Mouse (Mus musculus): Measurements from ENCODE around the gene Tmem121.

The Tmem121 gene

DNA sequence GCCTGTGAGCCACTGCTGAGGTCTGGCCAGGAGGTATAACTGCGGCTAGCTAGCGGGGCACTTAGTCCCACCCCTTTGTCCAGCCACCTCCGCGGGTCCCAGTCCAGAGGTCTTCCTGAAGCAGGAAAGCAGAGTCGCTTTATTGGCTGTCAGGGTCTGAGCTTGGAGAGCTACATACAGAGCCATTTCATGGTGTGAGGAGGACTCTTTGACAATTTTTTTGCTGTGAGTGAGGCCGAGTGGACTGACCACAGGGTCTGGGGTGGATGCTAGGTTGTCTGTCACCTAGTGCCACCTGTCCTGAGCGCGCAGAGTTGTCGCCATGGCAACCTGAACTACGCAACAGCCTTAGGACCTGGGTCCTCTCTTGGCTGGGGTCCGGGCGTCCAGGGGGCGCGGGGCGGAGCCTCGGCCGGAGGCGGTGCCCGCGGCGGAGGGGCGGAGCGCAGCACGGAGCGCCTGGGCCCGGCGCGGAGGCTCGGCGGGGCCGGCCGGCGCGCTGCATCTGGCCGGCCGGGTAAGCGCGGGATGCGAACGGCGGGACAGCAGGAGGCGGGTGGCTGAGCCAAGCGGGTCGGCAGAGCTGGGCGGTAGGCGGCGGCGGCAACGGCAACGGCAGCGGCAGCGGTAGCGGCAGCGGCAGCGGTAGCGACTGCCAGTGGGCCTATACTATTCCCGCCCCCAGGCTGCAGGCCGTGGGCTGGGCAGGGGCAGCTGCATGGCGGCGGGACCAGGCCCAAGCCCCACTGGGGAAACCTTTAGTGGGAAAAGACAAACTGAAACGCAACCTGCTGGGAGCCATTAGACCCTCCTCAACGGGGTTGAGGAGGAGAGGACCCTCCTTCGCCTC lies at the start of gene Tmem121:
TSS of gene Tmem121 (plus strand) at position 489 of the 850 bp plus-strand sequence.
- DNase-seq: peak; percentile 59

DNA sequence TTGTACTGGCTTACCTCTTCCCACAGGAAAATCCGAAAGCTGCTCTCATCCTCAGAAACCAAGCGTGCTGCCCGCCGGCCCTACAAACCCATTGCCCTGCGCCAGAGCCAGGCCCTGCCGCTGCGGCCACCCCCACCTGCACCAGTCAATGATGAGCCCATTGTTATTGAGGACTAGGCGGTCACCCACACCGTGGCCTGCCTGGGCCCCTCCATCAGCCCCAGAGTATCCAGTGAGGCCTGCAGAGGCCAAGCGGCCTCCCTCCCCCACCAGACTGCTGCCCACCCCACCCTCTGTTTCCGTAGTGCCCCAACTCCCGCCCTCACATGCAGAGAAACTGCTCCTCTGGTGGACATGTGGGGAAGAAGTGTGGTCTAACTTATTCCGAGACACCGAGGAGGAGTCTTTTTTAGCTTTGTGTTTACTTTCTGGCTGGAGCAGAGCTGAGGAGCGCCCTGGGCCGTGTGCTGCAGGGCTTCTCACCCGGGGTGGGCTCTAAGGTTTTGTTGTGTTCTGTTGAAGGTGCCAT lies 49.2 kb upstream of the Tmem121 start:
- no peak for DNase-seq

DNA sequence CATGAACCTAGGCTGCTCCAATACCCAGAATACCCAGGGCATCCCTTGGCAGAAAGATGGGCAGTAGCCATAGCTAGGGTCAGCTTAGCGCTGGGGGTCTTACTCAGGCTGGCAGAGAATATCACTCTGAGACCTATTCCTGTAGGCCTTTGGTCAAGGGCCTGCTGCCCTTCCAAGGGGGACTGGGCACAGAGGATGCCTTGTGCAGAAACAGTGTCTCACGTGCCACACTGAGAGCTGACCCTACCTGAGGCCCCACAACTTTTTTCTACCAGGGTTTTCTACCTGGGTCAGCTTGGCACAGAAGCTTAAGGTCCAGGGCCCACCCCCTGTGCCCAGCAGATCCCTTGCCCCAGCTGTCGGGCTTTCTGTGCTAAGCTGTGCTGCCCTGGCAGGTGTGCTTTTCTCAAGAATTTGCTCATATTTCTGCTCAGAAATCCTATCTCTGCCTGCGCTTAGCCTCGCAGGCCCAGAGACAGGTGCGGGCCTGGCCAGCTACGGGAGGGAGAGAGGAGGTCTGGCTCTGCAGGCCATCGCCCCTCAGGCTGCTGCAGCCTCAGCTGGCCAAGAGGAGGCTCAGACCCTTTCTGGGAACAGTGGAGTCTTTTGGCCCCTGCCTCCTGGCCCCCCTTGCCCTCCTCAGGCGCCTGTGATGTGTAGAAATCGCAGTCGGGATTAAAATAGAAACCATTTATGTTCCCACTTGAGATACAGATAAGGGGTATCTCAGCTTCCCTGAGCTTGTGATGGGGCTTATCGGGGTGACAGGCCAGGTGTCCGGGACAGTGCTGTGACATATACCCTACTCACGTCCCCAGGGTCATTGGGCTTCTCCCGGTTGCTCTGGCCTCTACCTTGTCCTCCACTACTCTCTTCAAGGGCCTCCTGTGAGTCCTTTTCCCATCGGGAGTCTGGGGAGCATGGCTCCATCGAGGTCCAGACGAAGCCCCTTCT lies 48.2 kb upstream of the Tmem121 start:
- DNase-seq: no peak

DNA sequence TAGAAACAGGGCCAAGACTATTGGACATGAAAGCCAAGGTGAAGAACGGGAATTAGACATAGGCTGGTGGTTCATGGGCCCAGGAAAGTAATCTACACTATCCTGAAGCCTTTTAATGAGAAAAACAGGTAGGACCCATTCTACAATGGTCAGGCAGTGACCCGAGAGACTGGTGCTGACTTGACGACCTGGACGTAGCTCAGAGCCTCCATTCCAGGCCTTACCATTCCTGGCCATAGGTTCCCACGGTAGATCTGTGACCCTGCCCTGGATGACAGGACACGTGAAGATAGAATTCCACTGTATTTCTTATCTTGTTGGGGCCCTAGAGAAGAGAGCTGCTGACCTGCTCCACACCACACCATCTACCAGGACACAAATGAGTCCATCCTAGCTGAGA lies 47.4 kb upstream of the Tmem121 start:
- DNase-seq: no peak

DNA sequence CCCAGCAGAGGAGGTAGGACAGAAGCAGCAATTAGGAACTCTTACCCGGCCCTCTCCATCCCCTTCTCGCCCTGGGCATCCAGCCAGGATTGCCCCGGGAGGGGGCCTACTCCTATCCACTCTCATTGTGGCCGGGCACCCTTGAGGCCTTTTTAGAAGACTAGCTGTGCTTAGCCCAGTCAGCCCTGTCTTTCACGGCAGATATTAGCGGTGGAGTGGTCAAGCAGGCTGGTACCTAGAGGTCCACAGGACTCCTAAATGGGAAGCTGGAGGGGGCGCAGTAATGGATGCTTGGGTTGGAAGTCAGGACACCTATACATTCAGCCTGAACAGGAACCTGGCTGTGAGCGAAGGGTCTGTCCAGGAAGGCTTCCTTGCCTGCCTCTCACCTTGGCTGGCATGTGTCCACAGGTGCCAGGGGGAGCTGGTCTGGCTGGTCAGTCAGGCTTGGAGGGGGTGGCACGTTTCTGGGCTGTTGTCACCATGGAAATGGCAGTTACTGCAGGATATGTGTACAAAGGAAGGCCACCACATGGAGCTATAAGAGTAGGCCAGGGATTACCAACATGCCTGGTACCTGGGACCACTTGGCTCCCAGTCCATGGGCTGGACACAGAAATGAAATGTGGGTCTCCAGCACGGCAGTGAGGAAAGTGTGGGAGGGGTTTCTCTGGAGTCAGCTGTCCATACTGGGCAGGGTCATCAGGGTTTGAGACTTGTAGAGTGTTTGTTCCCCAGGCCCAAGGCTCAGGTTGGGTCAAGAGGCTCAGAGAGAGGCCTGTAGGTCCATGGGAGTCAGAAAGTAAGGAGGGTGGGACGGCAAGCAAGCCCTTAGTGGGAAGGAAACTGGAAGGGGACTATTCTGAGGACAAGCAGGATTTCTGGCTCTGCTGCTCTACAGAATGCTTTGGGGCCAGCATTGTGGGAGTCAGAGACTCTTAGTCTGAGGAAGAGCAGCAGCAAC lies 46.5 kb upstream of the Tmem121 start:
- DNase-seq: no peak

DNA sequence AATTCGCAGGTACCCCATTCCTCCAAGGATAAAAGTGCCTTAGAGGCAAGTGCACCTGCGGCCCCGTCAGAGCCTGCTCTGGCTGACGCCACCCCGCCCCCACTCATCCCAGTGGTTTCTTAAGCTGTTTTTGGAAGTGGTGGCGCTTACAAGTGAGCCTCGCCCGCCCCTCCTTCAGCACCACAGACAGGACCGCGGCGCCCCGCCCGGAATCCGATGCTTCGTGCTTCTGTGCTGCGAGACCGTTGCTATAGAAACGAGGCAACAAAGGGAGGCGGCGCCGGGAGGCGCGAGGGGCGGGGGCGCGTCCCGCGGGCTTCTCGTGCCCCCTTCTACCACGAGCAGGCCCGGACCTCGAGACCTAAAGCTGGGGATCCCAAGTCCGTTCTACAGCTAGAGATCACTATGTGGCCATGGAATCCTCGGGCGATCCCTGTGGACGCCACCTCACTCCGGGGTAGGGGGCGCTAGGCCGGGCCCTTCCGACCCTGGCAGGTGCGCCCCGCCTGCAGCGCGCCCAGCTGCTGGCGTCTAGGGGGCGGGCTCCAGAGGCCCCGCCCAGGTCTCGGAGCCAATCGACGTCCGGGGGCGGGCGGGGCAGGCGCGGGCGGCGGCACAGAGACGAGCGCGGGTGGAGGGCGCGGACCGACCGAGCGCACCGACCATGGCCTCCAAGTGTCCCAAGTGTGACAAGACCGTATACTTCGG lies 45.7 kb upstream of the Tmem121 start, which contains the start of gene Crip2:
TSS of gene Crip2 (plus strand) at position 329 of the 708 bp plus-strand sequence.
- DNase-seq: no peak

DNA sequence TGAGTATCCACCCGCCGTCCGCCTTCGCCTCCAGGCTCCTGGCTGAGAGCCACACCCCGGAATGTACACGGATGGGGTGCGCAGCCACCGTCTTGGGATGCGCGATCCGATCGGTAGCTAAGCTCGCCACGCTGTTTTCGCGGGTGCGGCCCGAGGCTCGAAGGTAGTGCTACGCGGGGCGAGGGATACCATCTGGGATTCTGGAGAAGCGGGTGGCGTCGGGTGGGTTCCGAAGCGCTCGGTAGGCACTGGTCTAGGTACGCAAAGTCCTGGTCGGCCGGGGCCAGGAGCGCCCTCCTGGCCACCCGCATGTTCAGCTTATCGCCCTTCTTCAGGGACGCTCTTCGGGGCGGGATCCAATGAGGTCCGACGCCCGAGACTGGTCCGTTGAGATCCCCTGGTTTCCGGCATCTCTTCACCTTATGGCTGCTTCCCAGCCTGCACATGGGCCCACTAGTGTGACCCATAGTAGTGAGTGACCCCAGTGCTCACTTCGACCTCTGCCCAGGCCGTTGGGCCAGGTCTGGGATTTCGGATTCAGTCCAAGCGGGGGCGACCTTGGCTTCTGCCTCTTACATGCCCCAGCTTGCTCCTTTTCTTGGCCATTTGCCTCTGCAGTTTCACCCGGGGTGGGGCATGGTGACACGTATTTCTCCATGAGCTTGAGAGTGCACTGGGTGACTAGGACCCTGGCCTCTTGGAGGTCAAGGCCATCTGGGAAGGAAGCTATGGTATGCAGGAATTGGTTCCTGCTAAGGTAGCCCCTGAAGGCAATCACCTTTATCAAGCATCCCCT lies 44.9 kb upstream of the Tmem121 start:
- DNase-seq: no peak

DNA sequence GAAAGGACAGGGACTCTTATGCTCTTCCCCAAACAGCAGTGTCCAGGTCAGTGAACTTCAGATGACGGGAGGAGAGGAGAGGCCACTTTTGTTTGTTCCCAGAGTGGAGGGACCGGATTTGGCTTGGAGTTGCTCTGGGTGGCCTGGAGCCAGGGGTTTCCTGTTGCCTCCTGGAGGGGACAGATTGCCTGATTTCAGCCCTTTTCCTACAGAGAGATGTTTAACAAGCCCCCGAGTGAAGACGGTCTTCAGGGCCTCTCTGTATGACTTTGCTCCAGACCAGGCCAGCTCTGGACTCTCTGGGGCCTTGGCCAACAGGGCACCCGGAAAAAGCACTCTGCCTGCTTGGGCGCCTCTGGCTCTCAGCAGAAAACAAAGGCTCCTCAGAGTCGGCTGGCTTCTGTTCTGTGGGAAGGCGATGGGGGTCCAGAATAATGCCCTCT lies 44.2 kb upstream of the Tmem121 start:
- DNase-seq: no peak

DNA sequence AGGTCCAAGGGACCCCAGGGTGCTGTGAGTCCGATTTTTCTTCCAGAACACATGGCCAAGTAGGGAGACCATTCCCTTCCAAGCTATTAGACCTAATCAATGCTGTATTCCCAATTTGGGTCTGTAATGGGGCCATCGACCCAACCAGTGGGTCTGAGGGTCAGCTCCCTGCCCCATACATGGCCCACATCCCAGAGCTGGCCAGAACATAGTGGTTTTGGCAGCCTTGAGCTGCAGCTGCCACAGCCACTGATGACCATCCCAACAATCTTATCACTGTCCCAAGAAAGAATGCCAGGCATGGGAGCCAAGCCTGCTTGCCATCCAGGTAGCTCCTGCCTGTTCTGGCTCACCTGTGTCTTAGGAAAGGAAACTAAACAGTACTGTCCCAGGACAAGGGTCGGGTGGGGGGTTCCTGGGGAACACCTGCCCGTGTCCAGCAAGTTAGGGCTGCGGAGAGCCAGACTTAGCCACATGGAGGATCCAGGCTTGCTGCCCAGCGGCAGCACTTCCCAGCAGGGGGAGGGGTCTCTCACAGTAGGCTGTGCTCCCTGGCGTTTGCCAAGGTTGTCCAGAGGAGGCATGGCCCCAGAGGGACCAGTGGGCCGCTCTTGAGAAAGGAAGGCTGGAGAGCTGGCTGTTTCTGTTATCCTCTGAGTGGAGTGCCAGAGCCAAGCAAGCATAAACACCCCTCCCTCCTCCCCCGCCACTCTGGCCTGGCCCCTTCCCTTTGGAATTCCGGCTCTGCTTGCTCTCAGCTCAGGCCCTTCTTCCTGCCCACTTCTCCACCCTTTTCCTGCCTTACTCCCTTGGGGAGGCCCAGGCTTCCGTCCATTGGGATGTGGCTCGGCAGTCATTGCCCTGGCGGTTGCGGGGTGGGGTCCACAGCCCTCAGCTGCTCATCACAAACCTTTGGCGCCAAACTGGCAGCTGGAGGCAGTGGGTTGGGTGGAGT lies 43.4 kb upstream of the Tmem121 start:
- DNase-seq: no peak

DNA sequence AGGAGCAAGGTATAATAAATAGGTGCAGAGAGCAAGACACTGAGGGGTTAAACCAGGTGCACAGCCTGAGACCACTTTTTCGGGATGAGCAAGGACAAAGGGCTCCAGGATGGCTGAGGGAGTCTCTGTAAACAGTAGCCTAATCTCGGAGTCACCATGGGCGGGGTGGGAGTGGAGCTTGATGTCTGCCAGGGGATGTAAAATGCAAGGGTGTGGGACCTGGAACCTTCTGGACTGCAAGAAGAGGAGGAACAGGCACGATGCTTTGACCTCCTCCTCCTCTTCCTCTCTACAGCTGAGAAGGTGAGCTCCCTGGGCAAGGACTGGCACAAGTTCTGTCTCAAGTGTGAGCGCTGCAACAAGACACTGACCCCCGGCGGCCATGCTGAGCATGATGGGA lies 42.6 kb upstream of the Tmem121 start:
- no peak for DNase-seq

DNA sequence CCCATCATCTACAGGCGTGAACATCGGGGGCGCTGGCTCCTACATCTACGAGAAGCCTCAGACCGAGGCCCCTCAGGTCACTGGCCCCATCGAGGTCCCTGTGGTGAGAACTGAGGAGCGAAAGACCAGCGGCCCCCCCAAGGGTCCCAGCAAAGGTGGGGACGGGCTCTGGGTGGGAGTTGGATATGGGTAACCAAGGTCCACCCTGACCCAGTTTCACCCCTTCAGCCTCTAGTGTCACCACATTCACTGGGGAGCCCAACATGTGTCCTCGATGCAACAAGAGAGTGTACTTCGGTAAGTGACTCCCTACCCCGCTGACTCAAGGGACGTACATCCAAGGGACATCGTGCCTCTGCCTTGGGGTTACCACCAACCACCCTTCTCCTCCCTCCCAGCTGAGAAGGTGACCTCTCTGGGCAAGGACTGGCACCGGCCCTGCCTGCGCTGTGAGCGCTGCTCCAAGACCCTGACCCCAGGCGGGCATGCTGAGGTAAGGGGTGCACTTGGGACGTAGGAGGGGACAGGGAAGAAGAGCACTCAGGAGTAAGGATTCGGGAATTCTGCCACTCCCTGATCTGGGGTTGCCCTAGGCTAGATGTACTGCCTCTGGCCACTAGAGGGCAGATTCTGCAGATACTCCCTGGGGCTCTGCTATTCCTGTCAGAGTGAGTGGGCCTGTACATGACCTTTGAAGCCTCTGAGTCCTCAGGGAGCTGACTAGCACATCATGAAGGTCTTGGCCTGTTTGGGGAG lies 41.6 kb upstream of the Tmem121 start:
- DNase-seq: no peak

DNA sequence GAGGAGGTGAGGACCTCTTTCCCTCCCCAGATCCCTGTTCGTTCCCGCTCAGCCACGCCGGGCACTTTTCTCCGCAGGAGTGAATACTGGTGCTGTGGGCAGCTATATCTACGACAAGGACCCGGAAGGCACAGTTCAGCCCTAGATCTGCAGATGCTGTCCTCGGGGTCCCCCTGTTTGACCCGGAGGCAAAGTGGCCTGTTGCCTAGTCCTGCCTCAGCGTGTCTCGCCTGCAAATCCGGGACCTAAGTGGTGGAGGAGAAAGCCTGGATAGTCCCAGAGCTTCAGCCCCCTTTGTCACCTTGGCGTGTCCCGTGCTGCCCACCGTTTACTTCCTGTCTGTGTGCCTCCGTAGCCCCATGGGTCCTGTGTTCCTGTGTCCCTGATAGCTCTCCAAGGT lies 40.8 kb upstream of the Tmem121 start:
- no peak for DNase-seq

DNA sequence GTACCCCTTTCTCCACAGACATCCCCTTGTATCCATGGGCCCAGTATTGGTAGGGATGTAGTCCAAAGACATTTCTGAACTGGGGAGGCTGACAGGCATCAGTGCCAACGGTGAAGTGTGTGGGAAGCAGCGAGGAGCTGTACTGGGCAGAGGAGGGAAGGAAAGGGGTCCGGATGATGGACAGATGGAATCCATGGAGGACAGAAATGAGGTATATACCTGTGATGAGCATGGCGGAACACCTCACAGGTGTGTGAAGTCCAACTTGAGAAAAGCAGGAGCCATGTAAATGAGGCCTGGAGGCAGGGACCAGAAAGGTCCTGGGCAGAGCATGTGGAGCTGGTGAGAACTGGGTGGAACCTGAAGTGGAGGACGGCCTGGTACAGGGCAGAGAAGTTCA lies 40.1 kb upstream of the Tmem121 start:
- DNase-seq: no peak

DNA sequence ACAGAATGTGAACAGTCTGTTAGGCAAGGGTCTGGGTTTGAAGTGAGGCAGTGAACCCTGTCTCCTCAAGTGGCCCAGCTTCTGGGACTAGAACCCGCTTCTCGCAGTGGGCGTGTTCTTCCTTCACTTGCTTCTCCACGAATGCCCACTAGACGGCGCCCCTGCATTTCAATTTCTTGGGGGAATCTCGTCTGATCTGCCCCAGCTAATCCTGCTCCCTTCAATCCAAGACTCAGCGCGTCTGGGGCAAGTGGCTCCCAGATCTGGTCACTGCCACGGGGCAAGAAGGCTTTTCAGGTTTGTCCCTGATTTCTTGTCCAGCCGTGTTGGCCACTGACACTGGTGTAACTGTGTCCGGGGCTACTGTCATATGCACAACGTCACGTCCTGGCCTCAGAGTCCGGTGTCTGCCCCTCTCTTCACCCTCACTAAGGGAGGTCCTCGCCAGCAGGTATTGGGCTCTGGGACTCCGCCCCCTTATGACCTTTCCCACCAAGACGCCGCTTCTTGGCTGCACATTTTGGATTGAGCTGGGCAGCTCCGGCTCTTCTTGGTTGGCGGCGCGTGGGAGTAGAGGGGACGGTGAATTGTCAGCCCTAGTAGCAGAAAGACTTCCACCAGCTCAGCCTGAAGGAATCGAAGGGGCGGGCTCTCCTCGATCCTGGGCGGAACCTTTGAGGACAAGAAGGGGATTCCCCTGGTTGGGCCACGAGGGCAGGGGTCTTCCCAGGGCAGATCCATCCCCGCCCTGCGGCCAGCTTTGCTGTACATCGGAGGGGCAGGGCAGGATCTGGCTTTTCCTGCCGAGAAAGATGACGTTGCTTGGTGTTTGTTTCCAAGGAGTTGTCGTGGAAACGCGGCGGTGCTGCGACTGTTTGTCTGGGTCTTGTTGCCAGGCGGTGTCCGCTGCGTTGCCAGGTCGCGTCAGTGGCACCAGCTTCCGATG lies 39.3 kb upstream of the Tmem121 start, which contains the start of gene Crip1:
TSS of gene Crip1 (plus strand) at position 205 of the 946 bp plus-strand sequence.
- peak; percentile 87 for DNase-seq

DNA sequence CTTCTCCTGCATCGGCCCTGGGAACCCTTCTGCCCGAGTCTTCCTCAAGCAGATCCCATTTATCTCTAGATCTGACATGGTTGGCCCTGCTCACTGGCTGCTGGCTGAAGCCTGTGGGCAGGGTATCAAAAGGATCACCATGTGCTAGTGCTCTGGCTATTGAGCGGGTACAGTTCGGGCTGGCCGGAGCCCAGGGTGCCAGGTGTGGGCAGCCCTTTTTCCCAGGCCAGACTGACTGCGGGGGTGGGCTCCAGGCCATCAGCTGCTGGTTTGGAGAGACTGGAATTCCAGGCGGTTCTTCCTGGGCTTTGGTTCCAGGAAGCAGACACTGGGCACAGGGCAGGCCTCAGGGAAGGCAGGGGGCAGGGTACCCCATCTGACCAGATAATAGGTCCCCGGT lies 38.2 kb upstream of the Tmem121 start:
- DNase-seq: peak; percentile 61

DNA sequence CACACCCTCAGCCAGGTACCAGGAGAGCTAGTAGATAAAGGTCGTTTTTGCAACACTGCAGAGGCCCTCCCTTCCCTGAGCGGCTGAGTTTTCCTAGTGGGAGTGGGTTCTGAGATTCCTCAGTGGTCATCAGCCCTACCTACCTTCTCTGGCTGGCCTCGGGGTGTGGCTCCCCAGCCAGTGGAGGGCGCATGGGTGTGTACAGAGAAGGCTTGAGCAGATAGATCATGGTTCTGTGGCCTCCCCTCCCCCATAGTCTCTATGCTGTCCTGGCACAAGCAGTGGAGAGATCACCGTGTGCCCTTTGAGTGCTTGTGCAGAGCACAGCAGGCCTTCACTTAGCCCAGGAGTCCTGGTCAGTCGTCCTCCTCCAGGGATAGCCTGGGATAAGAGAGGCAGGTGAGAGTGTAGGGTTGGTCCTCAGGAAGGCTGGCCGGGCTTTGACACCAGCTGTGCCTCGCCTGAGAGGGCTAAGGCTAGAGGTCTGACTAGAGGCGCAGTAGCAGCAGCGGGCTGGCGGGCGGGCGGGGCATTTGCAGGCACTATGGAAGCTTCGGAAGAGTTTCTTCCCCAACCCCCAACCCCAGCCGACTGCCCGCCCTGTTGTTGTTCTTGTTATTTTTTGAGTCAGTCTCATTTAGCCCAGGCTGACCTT lies 37.2 kb upstream of the Tmem121 start:
- DNase-seq: no peak

DNA sequence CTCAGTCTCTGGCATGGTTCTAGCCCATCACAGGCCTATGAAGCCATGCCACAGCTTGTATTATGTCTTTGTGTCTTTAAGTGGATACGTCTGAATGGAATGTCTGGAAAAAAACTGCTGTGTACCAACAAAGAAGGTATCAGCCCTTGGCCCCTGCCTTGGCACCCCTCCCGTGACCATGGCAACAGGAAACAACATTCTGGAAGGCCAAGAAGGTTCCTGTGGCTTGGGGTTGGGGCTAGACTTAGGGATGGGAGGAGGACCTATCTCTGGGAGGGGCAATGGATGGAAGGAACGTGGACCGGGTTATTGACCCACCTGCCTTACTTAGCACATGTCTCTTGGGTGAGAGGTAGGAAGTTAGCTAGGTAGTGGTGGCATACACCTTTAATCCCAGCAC lies 36.4 kb upstream of the Tmem121 start:
- no peak for DNase-seq

Measured in cerebellum, adult 8-10 months (tissue).